Mouse (Mus musculus) gastrocnemius, postnatal 36 days (tissue): Measurements from ENCODE around the gene Klhl41. TPM values are rescaled to one million over a fixed set of nuclear protein-coding genes. Genes with fewer than 3 reads are reported as not detected.
"Not testable (repeated sequence)": the region's sequence is repeated elsewhere in the genome, so short reads cannot be mapped to it uniquely, and the experiment has no call there.

Experiments used
- DNase-seq, 2 experiments: peaks; one replicate each; pipeline ENCODE4 v3.0.0; 2022
- intact Hi-C: fragments of 180-260 bp; cut with DNase I; formaldehyde crosslinking; loops from one replicate; pipeline ENCODE4 v1.15.1; 2025
- long read RNA-seq, 2 experiments: library from polyadenylated mRNA; stranded (forward); transcript quantifications; one replicate each; pipeline ENCODE4 v2.0.0; 2021
- total RNA-seq, 2 experiments: library from RNA; stranded (reverse); gene quantifications; 2 replicates each; pipeline ENCODE4 v1.2.3; 2021

The Klhl41 gene
- total RNA-seq, result 100 to 1,000 TPM; 417 to 539 TPM
- long read RNA-seq, experiment 1, transcript Klhl41-201 (6 exons, 2,529 nt), result major isoform, 44 of 59 reads
- long read RNA-seq, experiment 1, partial matches to known transcripts, result 8 of 59 reads
- long read RNA-seq, experiment 1, other reads (novel, unspliced or antisense), result 7 of 59 reads
- long read RNA-seq, experiment 2, transcript Klhl41-201 (6 exons, 2,529 nt), result major isoform, 72 of 87 reads
- long read RNA-seq, experiment 2, partial matches to known transcripts, result 13 of 87 reads
- long read RNA-seq, experiment 2, other reads (novel, unspliced or antisense), result 2 of 87 reads

DNA sequence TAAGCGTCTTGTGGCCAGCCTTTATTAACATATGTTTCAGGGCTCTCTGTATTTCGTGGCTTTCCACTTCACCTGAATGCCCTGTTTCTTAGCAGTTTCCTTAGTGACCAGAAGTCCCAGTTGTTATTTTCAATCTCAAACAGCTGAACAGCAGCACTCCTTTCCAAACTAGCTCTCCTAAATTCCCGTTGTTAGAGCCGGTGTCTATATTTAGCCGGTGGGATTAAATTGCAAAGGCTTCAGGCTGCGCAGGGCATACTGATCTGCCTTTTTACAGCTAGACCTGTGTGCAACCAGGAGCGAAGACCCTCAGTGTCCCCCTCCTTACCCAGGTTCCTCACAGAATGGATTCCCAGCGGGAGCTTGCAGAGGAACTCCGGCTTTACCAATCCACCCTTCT is at the start of gene Klhl41:
Gene Klhl41 (plus strand): TSS at position 268 of the 400 bp plus-strand sequence.
- intact Hi-C loops, result no loop called here
- peak in 1 of 2 experiments; percentile 26 for DNase-seq

DNA sequence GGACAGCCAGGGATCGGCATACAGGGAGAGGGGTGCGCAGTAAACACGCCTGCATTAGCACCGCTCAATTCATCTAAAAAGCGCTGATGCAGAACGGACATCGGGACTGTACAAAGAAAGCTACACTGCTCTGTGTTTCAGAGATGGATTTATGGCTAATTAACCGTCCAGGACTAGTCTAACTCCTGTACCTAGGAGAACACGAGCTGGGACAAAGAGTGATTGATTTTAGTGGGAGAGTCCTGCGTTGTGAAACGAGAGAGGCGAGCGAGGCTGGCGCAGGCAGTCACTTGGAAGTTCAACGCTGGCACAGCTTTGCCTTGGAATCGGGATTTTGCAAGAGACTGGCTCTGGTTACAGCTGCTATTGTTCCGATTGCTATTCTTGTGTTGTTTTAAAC is 40.7 kb upstream of the Klhl41 start:
- DNase-seq, result no peak
- intact Hi-C loops, result no loop called here

DNA sequence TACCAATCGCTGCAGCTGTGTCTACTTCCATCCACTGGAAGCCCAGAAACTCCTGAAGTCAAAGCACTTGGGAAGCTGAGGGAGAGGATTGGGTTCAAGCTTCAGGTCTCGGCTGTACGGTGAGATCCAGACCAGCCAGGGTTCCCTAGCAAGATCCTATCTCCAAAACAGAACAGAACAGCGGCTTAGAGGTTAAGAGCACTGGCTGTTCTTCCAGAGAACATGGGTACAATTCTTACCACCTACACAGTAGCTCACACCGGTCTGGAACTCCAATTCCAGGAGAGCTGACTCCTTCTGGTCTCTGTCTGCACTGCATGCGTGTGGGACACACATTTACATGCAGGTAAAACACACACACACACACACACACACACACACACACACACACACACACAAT is 40.0 kb upstream of the Klhl41 start:
- intact Hi-C loops, result loop anchor here (5.0 kb wide), 1 partner anchor 157 kb away; the partner anchor contains the start of genes Ccdc173 and Phospho2

DNA sequence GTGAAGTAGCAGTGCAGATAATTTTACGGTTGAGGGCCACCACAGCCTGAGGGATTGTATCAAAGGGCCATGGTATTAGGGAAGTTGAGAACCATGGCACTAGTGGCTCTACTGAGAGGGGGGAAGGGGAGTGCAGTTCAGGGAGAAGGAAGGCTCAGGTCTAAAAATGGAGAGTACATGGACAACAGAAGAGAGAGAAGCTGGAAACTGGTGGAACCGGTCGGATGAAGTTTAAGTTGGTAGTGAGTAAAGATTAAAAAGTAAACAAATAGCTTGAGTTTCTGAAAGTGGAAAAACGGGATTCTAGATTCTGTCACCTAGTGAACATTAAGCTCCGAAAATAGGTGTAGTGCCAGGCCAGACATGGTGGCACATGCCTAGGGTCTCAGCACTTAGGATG is 39.1 kb upstream of the Klhl41 start:
- no peak for DNase-seq

More for the DNA sequence above, 40.0 kb upstream of the Klhl41 start:
- DNase-seq, result no peak

DNA sequence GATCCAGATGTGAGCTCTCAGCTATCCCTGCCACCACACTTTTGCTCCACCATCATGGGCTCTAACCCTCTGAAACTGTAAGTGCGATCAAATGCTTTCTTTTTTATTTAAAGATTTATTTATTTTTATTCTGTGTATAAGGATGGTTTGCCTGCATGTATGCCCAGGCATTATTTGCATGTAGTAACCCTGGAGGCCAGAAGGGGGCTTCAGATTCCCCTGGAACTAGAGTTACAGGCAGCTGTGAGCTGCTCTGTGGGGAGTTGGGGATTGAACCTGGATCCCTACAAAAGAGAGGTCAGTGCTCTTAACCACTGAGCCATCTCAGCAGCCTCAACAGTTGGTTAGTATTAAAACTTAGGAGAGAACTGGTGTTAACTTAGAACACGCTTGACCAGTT is 38.5 kb upstream of the Klhl41 start:
- intact Hi-C loops, result loop anchor here (5.0 kb wide), 1 partner anchor 156 kb away; the partner anchor contains the start of genes Ccdc173 and Phospho2
- no peak for DNase-seq

More for the DNA sequence above, 39.1 kb upstream of the Klhl41 start:
- intact Hi-C loops, result loop anchor here (5.0 kb wide), 1 partner anchor 157 kb away; the partner anchor contains the start of genes Ccdc173 and Phospho2

DNA sequence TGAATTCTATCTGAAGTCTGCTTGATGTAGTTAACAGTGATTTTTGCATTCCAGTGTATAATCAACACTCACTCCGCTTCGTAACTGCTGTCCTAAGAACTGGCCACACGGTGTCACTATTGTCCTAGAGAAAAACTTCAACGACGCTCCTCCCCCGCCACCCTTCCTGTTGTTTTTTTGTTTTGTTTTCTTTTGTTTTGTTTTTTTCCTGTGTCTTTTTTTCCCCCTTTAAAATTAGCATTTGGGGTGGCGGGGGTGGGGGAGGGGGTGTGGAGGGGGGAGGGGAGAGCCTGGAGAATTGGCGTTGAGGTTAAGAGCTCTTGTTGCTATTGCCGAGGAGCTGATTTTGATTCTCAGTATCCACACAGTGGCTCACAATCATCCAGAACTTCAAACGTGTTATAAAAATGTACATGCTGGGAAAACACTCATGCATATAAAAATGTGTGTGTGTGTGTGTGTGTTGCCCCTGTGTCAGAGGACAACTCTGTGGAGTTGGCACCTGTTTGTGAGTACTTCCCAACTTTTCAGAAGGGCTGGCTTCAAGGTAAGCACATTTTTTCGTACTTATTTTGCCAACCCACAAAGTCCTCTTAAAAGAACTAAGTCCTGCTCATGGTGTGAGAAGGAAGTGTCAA is 34.7 kb upstream of the Klhl41 start:
- intact Hi-C loops, result loop anchor here (5.0 kb wide), 2 partner anchors 42 to 142 kb away; no protein-coding TSS in a partner anchor
- no peak for DNase-seq

DNA sequence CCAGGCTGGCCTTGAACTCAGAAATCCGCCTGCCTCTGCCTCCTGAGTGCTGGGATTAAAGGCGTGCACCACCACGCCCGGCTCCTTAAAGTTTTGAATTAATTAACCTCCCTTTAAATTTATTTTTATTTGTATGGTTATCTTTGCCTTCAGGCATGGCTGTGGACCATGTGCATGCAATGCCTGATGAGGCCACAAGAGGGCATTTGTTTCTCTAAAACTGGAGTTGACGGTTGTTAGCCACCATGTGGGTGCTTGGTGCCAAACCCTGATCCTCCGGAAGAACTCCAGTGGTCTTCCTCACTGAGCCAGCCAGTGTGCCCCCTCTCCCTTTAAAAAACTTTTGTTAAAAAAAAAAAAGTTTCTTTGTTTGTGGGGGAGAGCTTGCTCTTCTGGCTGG is 34.1 kb upstream of the Klhl41 start:
- DNase-seq, result peak; percentile 33 to 39
- intact Hi-C loops, result loop anchor here (5.0 kb wide), 2 partner anchors 41 to 141 kb away; no protein-coding TSS in a partner anchor

DNA sequence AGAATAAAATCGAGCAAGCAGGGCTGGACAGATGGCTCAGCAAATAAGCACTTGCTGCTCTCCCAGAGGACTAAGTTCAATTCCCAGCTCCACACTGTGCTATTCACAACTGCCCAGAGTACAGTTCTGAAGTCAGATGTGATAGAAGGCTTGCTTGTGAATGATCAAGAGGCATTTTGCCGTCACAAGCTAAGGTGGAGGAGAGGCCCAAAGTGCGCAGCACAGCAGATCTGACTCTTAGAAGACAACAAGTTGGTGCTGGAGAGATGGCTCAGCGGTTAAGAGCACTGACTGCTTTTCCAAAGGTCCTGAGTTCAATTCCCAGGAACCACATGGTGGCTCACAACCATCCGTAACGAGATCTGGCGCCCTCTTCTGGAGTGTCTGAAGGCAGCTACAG is 31.9 kb upstream of the Klhl41 start:
- DNase-seq, result not testable (repeated sequence)
- intact Hi-C loops, result loop anchor here (5.0 kb wide), 2 partner anchors 39 to 139 kb away; no protein-coding TSS in a partner anchor

DNA sequence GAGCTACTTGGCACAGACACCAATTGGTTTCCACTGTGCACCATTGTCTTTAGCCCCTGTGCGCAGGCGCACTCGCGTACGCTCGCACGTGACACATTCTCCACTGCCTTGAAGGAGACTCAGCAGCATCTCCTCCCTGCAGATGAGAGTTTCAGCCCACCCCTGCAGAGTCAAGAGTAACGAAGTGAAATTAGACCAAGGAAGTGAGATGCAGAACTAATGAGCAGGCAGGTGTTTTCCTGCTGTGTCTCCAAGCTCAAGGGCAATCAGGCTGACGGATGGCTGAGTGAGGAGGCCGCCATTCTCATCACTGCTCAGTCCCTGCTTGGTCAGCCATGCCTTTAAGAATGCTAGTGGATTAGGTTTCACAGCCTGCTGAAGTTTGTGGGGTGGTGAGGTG is 29.8 kb upstream of the Klhl41 start:
- intact Hi-C loops, result no loop called here
- no peak for DNase-seq

DNA sequence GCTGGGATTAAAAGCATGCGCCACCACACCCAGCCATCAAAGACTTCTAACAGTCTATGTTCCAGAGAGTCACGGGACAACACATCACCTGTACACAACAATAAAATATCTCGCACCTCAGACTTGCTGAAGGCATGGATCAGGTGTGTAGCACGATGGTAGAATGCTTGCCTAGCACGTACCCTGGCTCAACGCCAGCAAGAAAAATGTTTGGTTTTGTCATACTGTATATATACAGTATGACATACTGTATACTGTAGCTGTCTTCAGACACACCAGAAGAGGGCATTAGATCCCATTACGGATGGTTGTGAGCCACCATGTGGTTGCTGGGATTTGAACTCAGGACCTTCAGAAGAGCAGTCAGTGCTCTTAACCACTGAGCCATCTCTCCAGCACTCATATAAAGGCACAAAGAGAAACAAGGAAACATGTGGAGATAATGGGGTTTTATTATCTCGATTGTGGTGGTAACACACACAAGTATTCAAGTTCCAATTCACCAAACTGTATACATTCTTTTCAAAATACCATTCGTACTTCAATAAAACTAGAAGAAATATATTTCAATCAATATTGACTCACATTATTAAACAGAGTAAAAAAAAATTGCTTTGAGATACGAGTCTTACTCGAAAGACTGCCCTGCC is 24.8 kb upstream of the Klhl41 start:
- no peak for DNase-seq
- intact Hi-C loops, result no loop called here

DNA sequence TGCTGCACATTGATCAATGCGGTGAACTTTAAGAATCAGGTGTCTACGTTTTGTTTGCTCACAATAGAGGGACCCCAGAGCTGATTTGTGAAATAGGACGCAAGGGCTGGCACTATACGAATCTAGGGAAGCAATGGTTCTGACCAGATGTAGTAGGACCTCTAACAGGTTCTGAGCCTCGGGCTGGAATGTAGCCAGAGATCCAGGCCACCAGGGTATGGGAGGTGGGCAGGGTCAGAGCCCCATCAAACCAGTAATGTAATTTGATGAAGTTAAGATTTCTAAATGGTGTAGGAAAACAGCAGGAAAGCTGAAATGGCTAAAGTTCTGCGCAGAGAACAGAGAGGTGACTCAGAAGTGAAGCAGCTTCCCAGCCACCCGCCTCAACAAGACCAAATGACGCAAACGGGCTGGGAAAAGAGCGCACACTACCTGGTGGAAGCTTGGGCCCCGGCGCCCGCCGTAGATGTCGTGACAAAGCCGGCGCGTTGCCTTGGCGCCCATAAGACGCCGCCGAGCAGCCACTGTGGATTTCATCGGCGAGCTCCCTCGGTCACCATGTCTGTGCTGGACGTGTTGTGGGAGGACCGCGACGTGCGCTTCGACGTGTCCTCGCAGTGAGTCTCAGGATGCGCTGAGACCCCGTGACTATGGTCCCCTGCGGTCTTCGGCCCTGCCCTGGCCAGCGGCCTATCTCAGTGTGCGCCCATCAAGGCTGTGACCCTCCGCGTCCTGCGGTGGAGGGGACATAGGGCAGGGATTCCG is 23.0 kb upstream of the Klhl41 start, which contains the start of gene Bbs5:
Gene Bbs5 (plus strand): TSS at position 446 of the 765 bp plus-strand sequence.
- peak; percentile 80 to 84 for DNase-seq
- intact Hi-C loops, result no loop called here

DNA sequence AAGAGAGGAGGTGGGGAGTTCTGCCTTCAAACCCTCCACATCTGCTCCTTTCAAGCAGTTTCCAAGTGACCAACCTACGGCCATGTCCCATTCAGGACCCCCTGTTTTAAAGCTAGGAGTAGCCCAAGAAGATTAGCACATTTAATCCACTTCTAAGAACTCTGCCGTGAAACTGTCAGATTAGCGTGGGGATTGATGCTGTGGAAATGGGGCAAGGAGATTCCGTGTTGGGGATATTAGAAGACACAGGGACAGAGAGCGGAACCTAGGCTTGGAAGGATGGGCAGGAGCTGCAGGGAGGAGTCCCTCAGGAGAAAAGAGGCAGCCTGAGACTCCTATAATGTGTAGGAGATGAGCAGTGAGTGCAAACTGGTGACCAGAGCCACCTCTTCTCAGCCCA is 20.2 kb upstream of the Klhl41 start:
- intact Hi-C loops, result no loop called here
- DNase-seq, result no peak

DNA sequence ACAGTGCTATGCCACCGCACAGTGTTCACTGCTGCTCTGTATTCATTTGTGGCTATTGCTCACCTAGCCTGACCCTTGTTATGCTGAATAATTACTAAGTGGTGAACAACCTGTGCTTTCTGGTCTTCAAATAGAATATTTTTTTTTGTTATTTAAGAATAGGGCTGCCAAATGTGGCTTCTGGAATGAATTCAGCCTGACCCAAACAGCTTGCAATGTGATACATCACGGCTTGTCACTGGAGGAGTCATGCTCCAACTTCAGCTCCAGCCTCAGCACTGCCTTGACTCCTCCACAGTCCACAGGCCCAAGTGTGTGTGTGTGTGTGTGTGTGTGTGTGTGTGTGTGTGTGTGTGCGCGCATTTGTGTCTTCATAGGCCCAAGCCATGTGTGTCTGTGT is 10.6 kb upstream of the Klhl41 start:
- DNase-seq, result no peak
- intact Hi-C loops, result no loop called here

DNA sequence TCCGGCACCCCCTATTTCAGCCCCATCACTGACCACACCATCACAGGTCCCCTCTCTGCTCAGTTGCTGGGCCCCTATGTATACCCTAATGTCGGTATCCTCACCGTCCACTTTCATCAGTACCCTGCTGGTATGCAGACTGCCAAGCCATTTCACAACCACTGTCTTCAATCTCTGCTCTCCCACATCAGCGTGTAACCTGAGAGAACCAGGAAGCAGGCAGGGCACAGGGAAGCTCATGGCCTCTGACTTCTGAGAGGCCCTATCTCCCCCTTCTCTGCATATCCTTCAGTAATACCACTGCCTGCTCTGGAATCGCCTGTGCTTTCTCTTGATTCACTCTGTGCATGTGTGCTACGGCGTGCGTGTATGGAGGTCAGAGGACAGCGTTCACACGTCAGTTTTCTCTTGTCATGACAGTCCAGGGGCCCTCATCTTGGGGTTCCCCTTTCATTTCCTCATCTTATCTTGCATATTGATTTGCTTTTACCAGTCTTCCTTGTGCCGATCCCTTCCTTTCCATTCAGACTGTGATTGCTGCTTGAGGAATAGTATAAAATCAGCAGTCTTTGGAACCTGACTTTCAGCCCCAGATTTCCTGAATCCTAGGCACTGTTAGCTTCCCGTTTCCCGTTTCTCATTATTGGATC is 6.0 kb upstream of the Klhl41 start:
- DNase-seq, result no peak
- intact Hi-C loops, result no loop called here

DNA sequence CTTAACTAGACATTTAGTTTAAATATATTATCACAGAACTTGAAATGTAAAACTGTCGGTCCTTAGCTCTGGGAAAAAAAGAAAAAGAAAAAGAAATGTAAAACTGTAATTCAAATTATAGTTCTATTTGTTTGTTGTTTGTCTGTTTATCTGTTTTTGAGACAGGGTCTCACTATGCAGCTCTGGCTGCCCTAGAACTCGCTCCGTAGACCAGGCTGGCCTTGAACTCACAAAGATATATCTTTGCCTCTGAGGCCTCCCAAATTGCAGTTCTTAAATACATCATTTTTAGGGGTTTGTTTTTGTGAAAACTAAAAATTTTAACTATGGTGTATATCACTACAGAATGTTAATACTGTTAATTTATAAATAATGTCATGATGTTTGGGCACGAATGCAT is 2.3 kb upstream of the Klhl41 start:
- DNase-seq, result no peak
- intact Hi-C loops, result no loop called here

DNA sequence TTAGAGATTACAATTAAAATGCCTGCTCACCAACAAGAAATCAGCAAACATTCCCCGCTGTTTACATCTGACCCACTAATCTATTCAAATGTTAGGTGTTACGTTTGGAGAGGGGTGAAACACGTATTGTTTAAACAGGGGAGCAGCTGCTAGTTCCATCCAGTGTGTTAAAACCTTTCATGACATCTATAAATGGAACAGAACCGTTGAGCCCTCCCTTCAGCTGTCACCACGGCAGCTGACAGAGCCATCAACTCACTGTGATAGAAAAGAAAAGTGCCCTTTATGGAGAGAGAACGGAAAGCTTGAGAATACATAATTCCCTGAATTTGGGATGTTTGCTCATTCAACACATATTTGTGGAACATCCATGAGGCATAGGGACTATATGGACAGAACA is 1.5 kb upstream of the Klhl41 start:
- no peak for DNase-seq
- intact Hi-C loops, result no loop called here

DNA sequence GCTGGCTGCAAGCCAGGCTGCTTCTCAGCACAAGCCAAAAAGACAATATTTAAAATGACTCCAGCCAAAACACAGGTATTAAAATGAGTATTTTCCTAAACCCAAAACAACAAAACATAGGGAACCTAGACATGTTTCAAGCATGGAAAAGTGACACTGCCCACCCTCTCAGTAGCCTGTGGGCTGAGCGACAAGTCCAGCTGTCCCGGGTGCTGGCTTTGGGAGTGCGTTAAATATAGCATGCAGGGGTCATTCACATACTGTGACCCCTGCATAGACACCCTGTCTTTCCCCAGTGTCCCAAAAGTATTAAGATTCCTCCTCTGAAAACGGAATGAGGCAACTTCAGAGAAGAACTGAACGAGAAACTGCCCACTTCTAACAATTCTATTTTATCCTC is 3.8 kb downstream of the Klhl41 start:
- DNase-seq, result peak in 1 of 2 experiments; percentile 26
- intact Hi-C loops, result no loop called here

DNA sequence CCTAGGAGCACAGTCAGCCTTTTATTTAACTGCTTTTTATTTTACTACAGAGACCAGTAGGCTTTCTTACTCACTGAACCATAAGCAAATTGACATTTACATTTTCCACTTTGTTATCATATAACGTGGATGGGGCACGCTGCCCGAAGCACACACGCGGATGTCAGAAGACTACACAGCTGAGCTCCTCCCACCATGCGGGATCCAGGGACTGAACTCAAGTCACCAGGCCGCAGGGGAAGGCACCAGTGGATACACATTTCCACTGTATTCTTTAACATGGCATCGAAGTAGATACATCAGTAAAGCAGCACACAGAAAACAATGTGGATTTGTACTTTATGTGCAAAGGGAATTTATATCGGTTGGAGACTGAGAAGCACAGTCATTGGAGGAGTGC is 5.3 kb downstream of the Klhl41 start:
- intact Hi-C loops, result loop anchor here (5.0 kb wide), 1 partner anchor 38 kb away; no protein-coding TSS in a partner anchor
- no peak for DNase-seq

DNA sequence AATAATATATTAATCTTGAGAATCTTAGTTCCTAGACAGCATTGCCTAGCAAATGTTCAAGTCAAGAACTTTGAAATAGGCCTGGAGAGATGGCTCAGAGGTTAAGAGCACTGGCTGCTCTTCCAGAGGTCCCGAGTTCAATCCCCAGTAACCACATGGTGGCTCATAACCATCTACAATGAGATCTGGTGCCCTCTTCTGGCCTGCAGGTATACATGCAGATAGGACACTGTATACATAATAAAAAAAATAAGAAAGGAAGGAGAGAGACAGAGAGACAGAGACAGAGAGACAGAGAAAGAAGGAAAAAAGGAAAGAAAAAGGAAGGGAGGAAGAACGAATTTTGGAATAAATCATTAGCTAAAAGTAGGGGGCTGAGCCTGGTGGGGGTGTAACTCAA is 6.8 kb downstream of the Klhl41 start:
- intact Hi-C loops, result loop anchor here (5.0 kb wide), 1 partner anchor 39 kb away; no protein-coding TSS in a partner anchor

DNA sequence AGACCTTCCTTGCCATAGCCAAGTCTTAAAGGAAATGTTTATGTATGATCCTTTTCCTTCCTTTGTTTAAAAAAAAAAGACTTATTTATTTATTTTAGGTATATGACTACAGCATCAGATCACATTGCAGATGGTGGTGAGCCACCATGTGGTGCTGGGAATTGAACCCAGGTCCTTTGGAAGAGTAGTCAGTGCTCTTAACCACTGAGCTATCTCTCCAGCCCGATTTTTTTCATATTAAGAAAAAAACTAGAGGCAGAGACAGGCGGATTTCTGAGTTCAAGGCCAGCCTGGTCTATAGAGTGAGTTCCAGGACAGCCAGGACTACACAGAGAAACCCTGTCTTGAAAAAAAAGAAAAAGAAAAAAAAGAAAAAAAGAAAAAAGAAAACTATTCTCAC is 7.3 kb downstream of the Klhl41 start:
- DNase-seq, result not testable (repeated sequence)
- intact Hi-C loops, result loop anchor here (5.0 kb wide), 1 partner anchor 40 kb away; no protein-coding TSS in a partner anchor

More for the DNA sequence above, 6.8 kb downstream of the Klhl41 start:
- no peak for DNase-seq
